ENCODE assay signal across 32 mouse cellular contexts in the genomic region with DNA sequence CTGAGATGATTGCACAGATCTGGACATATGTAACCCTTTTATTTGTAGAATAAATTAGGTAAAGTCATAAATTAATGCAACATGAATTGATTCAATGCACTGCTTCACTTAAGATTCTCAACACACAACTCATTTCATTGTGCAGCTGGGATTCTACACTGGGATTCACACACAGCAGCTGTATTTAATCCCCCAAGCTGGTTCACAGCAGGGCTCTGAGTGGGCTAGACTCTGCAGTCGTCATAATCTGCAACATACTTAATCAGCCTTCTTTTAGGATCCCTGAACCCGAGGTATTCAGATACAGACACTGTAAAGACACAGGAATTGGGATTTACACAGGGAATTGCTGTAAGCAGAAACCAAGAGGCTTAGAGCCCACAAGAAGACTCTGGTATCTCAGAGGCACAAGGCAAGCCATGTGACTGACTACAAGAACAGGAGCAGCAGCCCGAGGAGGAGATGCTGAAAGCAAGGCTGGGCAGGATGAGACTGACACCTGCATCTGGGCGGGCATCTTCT.
DNase-seq lines count a peak whose midpoint lies in the region; ATAC-seq and TF ChIP-seq lines count a peak whose summit lies in the region.
"Had no signal": no experiment of that assay in that cellular context is flagged by ENCODE, and none has a peak within 500 bp of the region (broad histone marks: within the 10 kb centered on the region; RNA-seq: fewer than 3 reads in every experiment).

No protein-coding gene starts in this region.

- H3K4me2 ChIP-seq in forebrain, postnatal 0 days (ENCODE audit: low read depth) = no peak overlapping the region
- H3K4me2 ChIP-seq in forebrain, embryonic 15.5 days (replicated peaks) = no peak overlapping the region
- H3K4me2 ChIP-seq in midbrain, embryonic 11.5 days = no peak overlapping the region
- no peak overlapping the region for H3K4me2 ChIP-seq in midbrain, embryonic 14.5 days (ENCODE audit: low read length)
- H3K4me2 ChIP-seq: embryonic facial prominence, embryonic 15.5 days; heart, embryonic 15.5 days; hindbrain, embryonic 12.5 days; limb, embryonic 15.5 days; liver, embryonic 13.5 days; neural tube, embryonic 12.5 days; stomach, embryonic 15.5 days had no signal

- intact Hi-C loops in left cerebral cortex, postnatal 36 days (cut with DNase I) = no loop called here

- ATAC-seq in forebrain, postnatal 0 days = peak; percentile 32; the same call in 1 of the 2 replicates
- no peak for ATAC-seq in forebrain, embryonic 15.5 days (replicated peaks)
- peak; percentile 63; the same call in 1 of the 2 replicates for ATAC-seq in midbrain, embryonic 11.5 days (ENCODE audit: low FRiP score)
- no peak; the same call in 1 of the 2 replicates for ATAC-seq in midbrain, embryonic 14.5 days (ENCODE audit: low FRiP score, low TSS enrichment)
- ATAC-seq: forebrain, embryonic 16.5 days had no signal

- 38% methylated on average over 4 of the region's 4 CpGs for WGBS in forebrain, postnatal 0 days
- 41% methylated on average over 4 of the region's 4 CpGs for WGBS in forebrain, embryonic 15.5 days
- WGBS in midbrain, embryonic 11.5 days = 38% methylated on average over 4 of the region's 4 CpGs
- 43% methylated on average over 4 of the region's 4 CpGs for WGBS in midbrain, embryonic 10.5 days
- 27% methylated on average over 4 of the region's 4 CpGs for WGBS in midbrain, embryonic 14.5 days

- H3K9me3 ChIP-seq in forebrain, postnatal 0 days (ENCODE audit: low read length) = no peaks in the 10 kb centered on the region
- H3K9me3 ChIP-seq in forebrain, embryonic 15.5 days = no peaks in the 10 kb centered on the region
- no peaks in the 10 kb centered on the region for H3K9me3 ChIP-seq in midbrain, embryonic 11.5 days (ENCODE audit: control insufficient read depth, low read length)
- H3K9me3 ChIP-seq in midbrain, embryonic 10.5 days (replicated peaks) = no peaks in the 10 kb centered on the region
- no peaks in the 10 kb centered on the region; the same call in 1 of the 2 replicates for H3K9me3 ChIP-seq in midbrain, embryonic 14.5 days (ENCODE audit: control insufficient read depth, low read length)
- H3K9me3 ChIP-seq: embryonic facial prominence, embryonic 10.5 days; embryonic facial prominence, embryonic 15.5 days; G1E; heart, embryonic 10.5 days; heart, embryonic 15.5 days; hindbrain, embryonic 12.5 days; limb, embryonic 15.5 days; liver, embryonic 13.5 days; neural tube, embryonic 12.5 days; stomach, embryonic 15.5 days had no signal

- H3K4me1 ChIP-seq in forebrain, postnatal 0 days (ENCODE audit: insufficient read depth) = no peaks in the 10 kb centered on the region
- no peaks in the 10 kb centered on the region for H3K4me1 ChIP-seq in forebrain, embryonic 15.5 days
- no peaks in the 10 kb centered on the region for H3K4me1 ChIP-seq in midbrain, embryonic 11.5 days (ENCODE audit: control insufficient read depth, insufficient read depth, low read length)
- no peaks in the 10 kb centered on the region for H3K4me1 ChIP-seq in midbrain, embryonic 10.5 days
- no peaks in the 10 kb centered on the region for H3K4me1 ChIP-seq in midbrain, embryonic 14.5 days (ENCODE audit: control insufficient read depth, insufficient read depth, low read length)
- H3K4me1 ChIP-seq: embryonic facial prominence, embryonic 10.5 days; embryonic facial prominence, embryonic 15.5 days; heart, embryonic 10.5 days; heart, embryonic 15.5 days; hindbrain, embryonic 12.5 days; liver, embryonic 13.5 days; neural tube, embryonic 12.5 days; stomach, embryonic 15.5 days had no signal

- no peaks in the 10 kb centered on the region for H3K27me3 ChIP-seq in forebrain, postnatal 0 days (ENCODE audit: insufficient read depth, low read length)
- no peaks in the 10 kb centered on the region for H3K27me3 ChIP-seq in forebrain, embryonic 15.5 days
- H3K27me3 ChIP-seq in midbrain, embryonic 11.5 days (ENCODE audit: control insufficient read depth, insufficient read depth, low read length) = no peaks in the 10 kb centered on the region
- H3K27me3 ChIP-seq in midbrain, embryonic 10.5 days (ENCODE audit: low read depth, poor library complexity, severe bottlenecking) = no peaks in the 10 kb centered on the region
- H3K27me3 ChIP-seq in midbrain, embryonic 14.5 days (ENCODE audit: control insufficient read depth, insufficient read depth, low read length) = no peaks in the 10 kb centered on the region
- H3K27me3 ChIP-seq: embryonic facial prominence, embryonic 15.5 days; heart, embryonic 15.5 days; hindbrain, embryonic 12.5 days; limb, embryonic 15.5 days; liver, embryonic 13.5 days; neural tube, embryonic 12.5 days; stomach, embryonic 15.5 days had no signal

- H3K27ac ChIP-seq in forebrain, postnatal 0 days (ENCODE audit: low read depth, low read length) = no peak overlapping the region
- H3K27ac ChIP-seq in forebrain, embryonic 15.5 days (replicated peaks) = no peak overlapping the region
- H3K27ac ChIP-seq in midbrain, embryonic 11.5 days (ENCODE audit: low read depth, low read length) = no peak overlapping the region
- H3K27ac ChIP-seq in midbrain, embryonic 10.5 days (replicated peaks) = no peak overlapping the region
- H3K27ac ChIP-seq in midbrain, embryonic 14.5 days (replicated peaks; ENCODE audit: low read depth, low read length) = no peak overlapping the region
- H3K27ac ChIP-seq: embryonic facial prominence, embryonic 10.5 days; embryonic facial prominence, embryonic 15.5 days; heart, embryonic 10.5 days; heart, embryonic 15.5 days; hindbrain, embryonic 12.5 days; layer of hippocampus, adult 2 months; limb, embryonic 15.5 days; liver, embryonic 13.5 days; neural tube, embryonic 12.5 days; stomach, embryonic 15.5 days had no signal

- H3K9ac ChIP-seq in forebrain, postnatal 0 days = no peak overlapping the region
- H3K9ac ChIP-seq in forebrain, embryonic 15.5 days (replicated peaks) = no peak overlapping the region
- H3K9ac ChIP-seq in midbrain, embryonic 11.5 days (ENCODE audit: low read length) = no peak overlapping the region
- H3K9ac ChIP-seq in midbrain, embryonic 14.5 days (replicated peaks; ENCODE audit: low read length) = no peak overlapping the region
- H3K9ac ChIP-seq: embryonic facial prominence, embryonic 15.5 days; heart, embryonic 15.5 days; hindbrain, embryonic 12.5 days; limb, embryonic 15.5 days; liver, embryonic 13.5 days; neural tube, embryonic 12.5 days; stomach, embryonic 15.5 days had no signal

- TF ChIP-seq CTCF in forebrain, postnatal 0 days (IDR thresholded peaks at IDR 0.05; ENCODE audit: low read depth) = no peak

- no peaks in the 10 kb centered on the region for H3K36me3 ChIP-seq in forebrain, postnatal 0 days (ENCODE audit: insufficient read depth)
- H3K36me3 ChIP-seq in forebrain, embryonic 15.5 days = no peaks in the 10 kb centered on the region
- H3K36me3 ChIP-seq in midbrain, embryonic 11.5 days (ENCODE audit: control insufficient read depth, insufficient read depth, low read length) = no peaks in the 10 kb centered on the region
- H3K36me3 ChIP-seq in midbrain, embryonic 10.5 days = no peaks in the 10 kb centered on the region
- H3K36me3 ChIP-seq in midbrain, embryonic 14.5 days (ENCODE audit: control insufficient read depth, insufficient read depth, low read length) = no peaks in the 10 kb centered on the region
- H3K36me3 ChIP-seq: embryonic facial prominence, embryonic 10.5 days; embryonic facial prominence, embryonic 15.5 days; G1E; heart, embryonic 10.5 days; heart, embryonic 15.5 days; hindbrain, embryonic 12.5 days; limb, embryonic 15.5 days; liver, embryonic 13.5 days; neural tube, embryonic 12.5 days; stomach, embryonic 15.5 days had no signal

- DNase-seq in forebrain, postnatal 0 days = peak; percentile 3
- DNase-seq in midbrain, embryonic 11.5 days (ENCODE audit: low spot score, missing footprints) = peak; percentile 83
- no peak for DNase-seq in midbrain, embryonic 10.5 days (ENCODE audit: low spot score)
- peak; percentile 39 for DNase-seq in midbrain, embryonic 14.5 days
- DNase-seq in retina, postnatal 7 days (ENCODE audit: low read depth, low spot score) = peak; percentile 3
- no peak for DNase-seq in left cerebral cortex, postnatal 36 days (ENCODE audit: low spot score in 2 of 2)
- no peak for DNase-seq in cerebellum, adult 8-10 months
- DNase-seq: adrenal gland, postnatal 10 days; cerebellum, adult 11-12 months; cerebellum, postnatal 10 days; gastrocnemius, postnatal 14 days; heart, postnatal 36 days; kidney, adult 11 months; kidney, postnatal 25 days; left cerebral cortex, postnatal 4 days; liver, embryonic 13.5 days; lung, adult 2 months; lung, postnatal 10 days; right cerebral cortex, postnatal 25 days had no signal

- H3K4me3 ChIP-seq in forebrain, postnatal 0 days (ENCODE audit: low read depth, low read length) = no peak overlapping the region
- H3K4me3 ChIP-seq in forebrain, embryonic 15.5 days = no peak overlapping the region
- no peak overlapping the region for H3K4me3 ChIP-seq in midbrain, embryonic 11.5 days (ENCODE audit: low read depth, low read length)
- no peak overlapping the region for H3K4me3 ChIP-seq in midbrain, embryonic 10.5 days
- H3K4me3 ChIP-seq in midbrain, embryonic 14.5 days (replicated peaks; ENCODE audit: low read depth, low read length) = no peak overlapping the region
- H3K4me3 ChIP-seq: embryonic facial prominence, embryonic 10.5 days; embryonic facial prominence, embryonic 15.5 days; heart, embryonic 10.5 days; heart, embryonic 15.5 days; hindbrain, embryonic 12.5 days; layer of hippocampus, adult 2 months; limb, embryonic 15.5 days; liver, embryonic 13.5 days; myocyte; neural tube, embryonic 12.5 days; stomach, embryonic 15.5 days had no signal

Comparison
In these comparisons a context has a peak if more than half of its experiments do, and no peak if none do; other contexts are left out.
1. ATAC-seq: peak in forebrain, postnatal 0 days (single experiment) and midbrain, embryonic 11.5 days (single experiment); none in forebrain, embryonic 15.5 days (single experiment) and midbrain, embryonic 14.5 days (single experiment).
2. DNase-seq: peak in forebrain, postnatal 0 days (single experiment), midbrain, embryonic 11.5 days (single experiment), midbrain, embryonic 14.5 days (single experiment) and retina, postnatal 7 days (single experiment); none in midbrain, embryonic 10.5 days (single experiment), left cerebral cortex, postnatal 36 days (0 of 2) and cerebellum, adult 8-10 months (single experiment).